In genomic region chr12:85544801-85545200, GRCm38 (mm10) we compare ENCODE assay signal across 14 mouse cellular contexts.
"Had no signal": no experiment of that assay in that cellular context is flagged by ENCODE, and none has a peak within 500 bp of the region (broad histone marks: within the 10 kb centered on the region; RNA-seq: fewer than 3 reads in every experiment).

No protein-coding gene starts in this region.

- ATAC-seq: intestine, postnatal 0 days had no signal

- H3K4me1 ChIP-seq: midbrain, embryonic 10.5 days had no signal

- DNase-seq: kidney, adult 8-10 months; kidney, postnatal 25 days; layer of hippocampus, postnatal 36 days; lung, adult 18-20 months; lung, postnatal 36 days; midbrain, embryonic 14.5 days; thymus, adult 2 months; thymus, postnatal 25 days had no signal

- H3K27me3 ChIP-seq: neural tube, embryonic 15.5 days; stomach, embryonic 15.5 days had no signal

- H3K4me3 ChIP-seq: midbrain, embryonic 10.5 days; myocyte; neural tube, embryonic 15.5 days; stomach, embryonic 15.5 days had no signal

- H3K36me3 ChIP-seq: midbrain, embryonic 10.5 days; neural tube, embryonic 15.5 days; stomach, embryonic 15.5 days had no signal

- H3K9me3 ChIP-seq: midbrain, embryonic 10.5 days; neural tube, embryonic 15.5 days; stomach, embryonic 15.5 days had no signal

- H3K27ac ChIP-seq: liver, embryonic 14.5 days; midbrain, embryonic 10.5 days; neural tube, embryonic 15.5 days; stomach, embryonic 15.5 days had no signal

- H3K4me2 ChIP-seq: neural tube, embryonic 15.5 days; stomach, embryonic 15.5 days had no signal

- H3K9ac ChIP-seq: liver, embryonic 14.5 days; neural tube, embryonic 15.5 days; stomach, embryonic 15.5 days had no signal
